Mouse (Mus musculus): ENCODE data around the gene Gli2.

DNA sequence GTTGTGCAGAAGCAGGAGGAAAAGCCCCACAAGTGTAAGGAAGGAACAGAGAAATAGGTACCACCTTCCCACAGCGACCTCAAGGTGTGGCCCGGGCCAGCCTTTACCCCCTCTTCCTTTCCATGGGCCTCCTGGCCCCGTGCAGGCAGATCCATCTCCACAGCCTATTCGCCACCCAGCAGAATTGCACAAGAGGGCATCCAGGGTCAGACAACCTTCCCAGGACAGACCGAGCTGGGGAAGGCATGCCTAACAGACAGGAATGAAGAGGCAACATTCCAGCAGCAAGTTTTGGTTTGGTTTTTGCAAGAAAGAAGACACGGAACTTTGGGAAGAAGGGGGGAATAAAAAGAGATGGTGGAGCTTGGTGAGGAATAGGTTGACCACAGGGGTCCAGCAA lies 22.2 kb downstream of the Gli2 start:
- TF ChIP-seq CTCF (IDR thresholded peaks at IDR 0.05; ENCODE audit: low read depth, low read length) (no peak), TAL1 (conservative IDR thresholded peaks at IDR 0.05; ENCODE audit: low read depth, low read length) (no peak), GATA1 (IDR thresholded peaks at IDR 0.05; ENCODE audit: borderline replicate concordance, low read length) (no peak)
